Mouse (Mus musculus): ENCODE results near the gene Gm42372.

Gene Gm42372

DNA sequence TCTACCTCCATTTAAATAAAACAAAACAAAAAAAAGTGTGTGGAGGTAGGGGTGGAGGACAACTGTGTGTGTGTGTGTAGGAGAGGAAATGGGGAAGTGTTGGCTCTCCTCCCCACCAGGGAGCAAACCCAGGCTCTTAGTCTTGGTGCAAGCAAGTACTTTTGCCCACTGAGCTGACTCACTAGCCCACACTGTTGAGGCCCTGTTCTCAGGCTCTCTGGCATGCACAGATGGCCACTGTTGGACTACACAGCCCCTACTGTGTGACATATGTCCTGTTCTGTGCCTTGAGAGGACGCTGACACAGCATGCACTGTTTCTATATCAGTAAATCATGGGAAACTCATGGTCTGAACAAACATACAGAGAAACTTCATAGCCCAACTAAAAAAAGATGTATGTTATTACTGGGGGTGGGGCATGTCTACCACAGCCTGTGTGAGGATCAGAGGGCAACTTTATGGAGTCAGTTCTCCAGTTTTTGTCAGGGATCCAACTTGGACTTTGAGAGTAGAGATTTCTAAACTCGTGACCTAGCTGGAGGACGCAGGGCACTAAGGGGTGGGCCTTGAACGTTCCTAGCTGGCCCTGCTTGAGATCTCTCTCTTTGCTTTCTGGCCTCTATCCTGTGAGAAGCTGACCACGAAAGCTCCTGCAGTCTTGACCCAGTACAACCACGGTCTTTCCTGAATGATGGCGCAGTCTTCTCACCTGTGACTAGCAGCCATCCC, 20.5 kb downstream of the Gm42372 start:
- no peak for DNase-seq (ENCODE audit: low spot score in 2 of 2)

DNA sequence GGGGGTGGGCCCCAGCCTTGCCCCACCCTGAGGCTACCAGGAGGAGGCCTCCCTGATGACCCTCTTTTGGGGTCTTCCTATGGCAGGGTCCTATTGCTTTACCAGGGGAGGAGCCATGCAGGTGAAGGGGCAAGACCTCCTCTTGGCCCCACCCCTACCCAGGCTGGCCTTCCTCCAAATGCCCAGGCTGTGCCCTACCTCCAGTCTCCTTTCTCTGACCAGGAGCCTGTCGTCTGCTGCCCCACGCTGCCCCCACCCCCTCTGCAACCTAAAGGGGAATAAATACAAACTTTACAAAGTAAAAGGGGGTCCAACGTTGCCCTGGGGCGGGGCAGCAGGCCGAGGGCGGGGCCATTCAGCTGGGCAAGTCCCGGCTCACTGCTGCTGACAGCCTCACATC, 21.8 kb downstream of the Gm42372 start:
- DNase-seq (ENCODE audit: low spot score in 2 of 2) = no peak

DNA sequence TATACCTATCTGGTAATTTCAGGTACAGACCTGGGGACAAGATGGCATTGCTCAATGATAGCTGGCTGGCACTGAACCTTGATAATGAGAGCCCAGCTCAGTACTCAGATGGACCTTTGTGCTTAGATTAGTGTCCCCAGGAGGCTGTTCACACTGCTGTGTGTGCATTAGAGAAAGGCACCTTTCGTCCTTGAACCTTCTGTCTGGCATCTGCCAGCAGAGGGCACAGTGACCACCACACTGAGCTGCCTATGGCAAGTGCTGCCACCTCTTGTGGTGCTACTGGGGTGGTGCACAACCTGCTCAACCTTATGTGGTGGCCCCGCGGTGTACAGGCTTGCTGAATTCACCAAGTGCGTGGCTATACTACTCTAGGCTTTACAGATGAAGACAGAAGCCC, 24.4 kb downstream of the Gm42372 start:
- DNase-seq (ENCODE audit: low spot score in 2 of 2) = peak; percentile 38 to 53

DNA sequence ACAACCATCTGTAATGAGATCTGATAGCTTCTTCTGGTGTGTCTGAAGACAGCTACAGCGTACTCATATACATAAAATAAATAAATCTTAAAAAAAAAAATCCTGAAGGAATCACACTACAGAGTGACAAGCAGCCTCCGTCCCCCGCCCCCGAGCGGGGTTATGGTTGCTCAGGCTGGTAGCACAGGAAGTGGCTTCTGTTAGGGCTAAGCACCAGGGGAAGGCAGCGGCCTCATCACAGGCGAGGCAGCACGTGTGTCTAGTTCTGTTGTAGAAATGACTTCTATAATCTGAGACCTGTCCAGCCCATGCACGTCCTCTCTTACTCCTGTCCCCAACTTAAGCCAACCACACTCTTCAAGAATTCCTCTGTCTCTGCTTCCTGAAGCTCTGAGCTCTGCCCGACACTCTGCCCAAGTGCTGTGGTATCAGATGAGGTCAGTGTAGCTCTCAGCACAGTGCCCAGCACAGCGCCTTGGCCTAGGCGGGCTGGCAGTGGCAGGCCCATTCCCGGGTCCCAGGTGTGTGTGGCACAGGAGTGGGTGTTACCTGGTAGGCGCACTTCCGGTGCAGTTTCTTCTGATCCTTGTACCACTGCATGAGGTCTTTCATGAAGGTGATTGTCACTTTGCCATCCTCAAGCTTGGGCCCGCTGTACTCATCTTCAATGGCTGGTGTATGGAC, 26.6 kb downstream of the Gm42372 start:
- DNase-seq (ENCODE audit: low spot score in 2 of 2) = peak; percentile 68 to 69

DNA sequence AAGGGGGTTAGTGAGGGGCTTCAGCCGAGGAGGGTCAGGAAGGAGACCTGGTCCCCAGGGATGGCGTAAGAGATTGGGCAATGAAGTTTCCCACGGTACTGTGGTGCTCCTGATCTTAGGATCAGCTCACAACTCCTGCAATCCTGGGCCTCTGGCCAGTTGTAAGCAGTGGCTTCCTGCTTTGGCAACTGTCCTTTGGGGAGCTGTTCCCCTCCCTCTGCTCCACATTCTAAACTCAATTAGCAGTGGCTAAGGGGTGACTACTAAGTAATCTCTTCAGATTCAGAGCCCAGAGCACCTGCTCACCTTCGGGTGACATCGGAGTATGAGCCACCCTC, 27.1 kb downstream of the Gm42372 start:
- DNase-seq (ENCODE audit: low spot score in 2 of 2) = no peak

DNA sequence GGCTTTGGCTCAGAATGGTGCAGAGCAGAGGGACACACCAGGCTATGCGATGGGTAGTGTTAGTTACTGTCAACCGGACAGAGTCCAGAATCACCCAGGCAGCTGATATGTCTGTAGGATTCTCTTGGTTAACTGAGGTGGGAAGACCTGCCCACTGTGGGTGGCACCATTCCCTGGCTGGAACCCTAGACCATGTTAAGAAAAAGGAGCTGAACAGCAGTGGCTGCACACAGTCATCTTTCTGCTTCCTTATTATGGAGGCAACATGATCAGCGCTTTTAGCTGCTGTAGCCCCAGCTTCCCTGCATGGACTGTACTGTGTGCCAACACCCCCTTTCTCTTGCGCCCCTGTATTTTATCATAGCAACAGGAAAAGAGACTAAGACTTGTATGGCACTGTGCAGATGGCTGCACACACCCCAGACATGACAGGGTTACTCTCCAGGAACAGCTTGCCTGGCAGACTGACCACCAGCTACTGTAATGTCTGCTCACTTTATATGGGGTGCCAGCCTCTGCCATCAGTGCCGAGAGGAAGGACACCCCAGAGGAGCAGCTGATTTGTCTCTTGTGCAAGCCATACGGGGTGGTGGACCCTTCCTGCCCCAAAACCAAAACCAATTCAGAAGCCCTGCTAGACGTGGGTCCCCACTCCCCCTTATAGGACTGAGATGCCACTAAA, 29.2 kb downstream of the Gm42372 start:
- no peak for DNase-seq (ENCODE audit: low spot score in 2 of 2)

DNA sequence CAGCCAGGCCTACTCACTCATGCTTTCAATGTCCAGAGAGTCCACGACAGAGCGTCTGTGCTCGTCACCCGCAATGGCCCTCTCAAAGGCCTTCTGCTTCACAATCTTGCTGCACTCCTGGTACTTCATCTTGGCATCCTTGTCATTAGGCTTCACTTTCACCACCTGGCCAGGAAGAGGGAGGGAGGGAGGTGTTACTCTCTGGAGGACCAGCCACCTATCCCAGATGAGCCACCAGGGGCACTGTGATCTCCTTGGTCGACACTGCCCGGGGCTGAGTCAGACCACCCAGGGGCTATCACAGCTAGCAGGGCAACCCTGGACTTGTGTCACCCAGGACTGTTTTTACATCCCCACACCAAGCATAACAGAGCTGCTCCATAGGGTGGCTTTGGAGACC, 32.5 kb downstream of the Gm42372 start:
- DNase-seq (ENCODE audit: low spot score in 2 of 2) = no peak

DNA sequence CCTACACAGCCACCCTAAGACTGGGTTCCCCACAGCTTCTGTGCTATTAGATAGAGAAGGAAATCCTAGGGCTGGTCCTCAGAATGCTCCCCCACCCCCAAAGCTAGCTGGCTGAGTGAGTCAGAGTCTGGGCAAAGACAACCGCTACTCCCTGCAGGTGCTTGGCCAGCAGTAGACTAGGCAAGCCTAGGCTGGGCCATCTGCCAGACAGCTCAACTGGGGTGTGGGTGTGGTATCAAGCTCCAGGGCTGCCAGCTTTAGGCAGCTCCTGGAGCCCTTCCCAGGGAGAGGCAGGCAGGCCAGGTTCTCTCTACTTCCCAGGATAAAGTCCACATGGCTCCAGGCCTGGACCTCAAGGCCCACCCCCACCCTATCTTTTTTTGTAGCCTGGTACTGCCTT, 34.1 kb downstream of the Gm42372 start:
- no peak for DNase-seq (ENCODE audit: low spot score in 2 of 2)

DNA sequence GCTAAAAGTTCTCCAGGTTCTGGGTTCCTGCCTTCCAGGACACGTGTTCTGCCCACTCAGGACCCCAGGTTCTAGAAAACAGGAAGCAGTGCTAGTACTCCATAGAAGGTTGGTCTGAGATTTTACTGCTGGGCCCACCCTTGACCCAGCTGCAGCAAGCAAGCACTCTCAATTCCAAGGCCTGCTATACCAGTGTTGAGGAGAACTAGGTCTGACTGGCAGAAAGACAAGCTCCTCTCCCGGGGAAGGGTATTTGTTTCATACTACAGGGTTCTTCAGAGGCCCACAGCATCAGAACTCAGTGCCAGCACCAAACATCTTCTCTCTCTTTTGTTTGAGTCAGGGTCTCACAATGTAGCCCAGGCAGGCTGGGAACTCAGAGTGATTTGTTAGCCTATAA, 35.0 kb downstream of the Gm42372 start:
- DNase-seq (ENCODE audit: low spot score in 2 of 2) = no peak

DNA sequence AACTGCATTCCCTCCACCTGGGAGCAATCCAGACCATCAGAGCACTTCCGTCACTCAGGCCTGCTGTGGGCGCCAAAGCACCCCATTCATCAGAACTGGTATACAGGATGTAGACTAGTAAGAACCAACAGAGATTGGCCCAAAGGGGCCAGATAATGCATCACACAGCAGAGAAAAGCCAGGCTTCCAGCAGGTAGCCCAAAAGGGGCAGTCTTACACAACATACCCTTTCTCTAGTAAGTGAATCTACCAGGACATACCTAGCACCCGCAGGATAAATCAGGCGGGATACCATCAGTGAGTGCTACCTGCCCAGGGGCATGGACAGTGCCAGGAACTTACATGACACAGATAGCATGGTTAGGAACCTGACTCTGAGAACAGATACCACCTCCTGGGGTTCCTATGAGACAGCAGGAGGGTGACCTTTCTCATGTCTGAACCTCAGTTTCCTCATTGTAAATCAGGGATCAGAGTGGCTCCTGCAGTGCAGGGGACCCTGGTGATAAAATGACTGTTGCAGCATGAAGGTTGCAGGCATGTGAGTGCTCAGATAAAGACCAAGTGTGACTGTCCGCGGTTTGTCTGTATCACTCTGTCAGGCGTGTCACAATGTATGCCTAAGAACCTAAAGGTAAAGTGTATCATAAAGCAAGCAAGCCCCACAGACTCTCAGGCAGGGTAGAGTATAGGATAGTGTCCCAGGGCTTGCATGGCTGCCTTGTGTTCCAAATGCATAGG, 36.7 kb downstream of the Gm42372 start:
- DNase-seq (ENCODE audit: low spot score in 2 of 2) = no peak

DNA sequence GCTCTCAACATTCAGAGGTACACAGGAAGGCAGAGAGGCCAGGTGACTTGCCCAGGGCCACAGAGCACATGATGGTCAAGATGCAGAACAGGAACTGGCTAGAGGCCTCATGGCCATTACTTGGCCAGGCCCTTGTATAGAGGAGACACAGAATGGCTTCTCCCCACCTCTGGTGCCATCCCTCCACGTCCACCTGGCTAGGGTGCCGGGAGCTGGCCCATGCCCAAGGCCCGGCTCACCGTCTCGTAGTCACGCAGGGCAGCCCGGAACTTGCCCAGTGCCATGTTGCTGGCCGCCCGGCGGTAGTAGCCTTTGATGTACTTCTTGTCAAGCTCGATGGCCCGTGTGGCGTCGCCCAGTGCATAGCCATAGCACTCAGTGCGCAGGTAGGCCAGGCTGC, 39.3 kb downstream of the Gm42372 start:
- DNase-seq (ENCODE audit: low spot score in 2 of 2) = no peak

DNA sequence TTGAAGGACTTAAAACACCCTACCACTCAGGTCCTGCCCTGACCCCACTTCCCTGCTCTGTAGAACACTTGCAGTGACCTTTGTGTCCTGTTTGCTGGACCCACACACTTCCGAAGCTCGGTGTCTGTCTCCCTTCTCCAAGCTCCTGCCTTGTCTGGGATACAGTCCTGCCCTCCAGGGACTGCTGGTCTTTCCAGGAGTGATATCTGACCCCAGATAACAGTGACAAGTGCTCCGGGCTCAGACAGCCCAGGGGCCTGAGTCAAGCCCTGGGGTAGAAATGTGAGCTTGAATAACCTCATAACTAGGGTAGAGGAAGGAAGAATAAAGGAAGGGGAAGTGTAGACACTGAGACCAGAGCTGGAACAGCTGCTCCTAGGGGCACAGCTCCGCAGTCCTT, 40.8 kb downstream of the Gm42372 start:
- no peak for DNase-seq (ENCODE audit: low spot score in 2 of 2)

DNA sequence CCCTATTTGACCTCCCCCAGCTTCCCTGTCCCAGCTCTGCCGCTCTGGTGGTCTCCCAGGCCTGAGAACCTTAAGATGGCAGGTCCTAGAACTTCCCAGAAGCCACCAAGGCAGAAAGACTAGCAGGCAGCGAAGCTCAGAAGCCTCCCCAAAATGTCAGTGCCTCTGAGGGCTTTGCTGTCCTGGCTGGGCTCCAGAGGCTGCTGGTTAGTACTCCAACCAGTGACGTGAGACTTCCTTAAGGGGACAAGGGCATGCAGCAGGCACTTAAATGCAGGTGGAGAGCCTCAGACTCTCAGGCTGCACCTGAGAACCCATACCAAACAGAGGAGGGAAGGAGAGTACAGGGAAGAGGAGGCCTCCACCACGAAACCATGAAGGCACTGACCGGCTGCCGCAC, 41.3 kb downstream of the Gm42372 start:
- no peak for DNase-seq (ENCODE audit: low spot score in 2 of 2)

DNA sequence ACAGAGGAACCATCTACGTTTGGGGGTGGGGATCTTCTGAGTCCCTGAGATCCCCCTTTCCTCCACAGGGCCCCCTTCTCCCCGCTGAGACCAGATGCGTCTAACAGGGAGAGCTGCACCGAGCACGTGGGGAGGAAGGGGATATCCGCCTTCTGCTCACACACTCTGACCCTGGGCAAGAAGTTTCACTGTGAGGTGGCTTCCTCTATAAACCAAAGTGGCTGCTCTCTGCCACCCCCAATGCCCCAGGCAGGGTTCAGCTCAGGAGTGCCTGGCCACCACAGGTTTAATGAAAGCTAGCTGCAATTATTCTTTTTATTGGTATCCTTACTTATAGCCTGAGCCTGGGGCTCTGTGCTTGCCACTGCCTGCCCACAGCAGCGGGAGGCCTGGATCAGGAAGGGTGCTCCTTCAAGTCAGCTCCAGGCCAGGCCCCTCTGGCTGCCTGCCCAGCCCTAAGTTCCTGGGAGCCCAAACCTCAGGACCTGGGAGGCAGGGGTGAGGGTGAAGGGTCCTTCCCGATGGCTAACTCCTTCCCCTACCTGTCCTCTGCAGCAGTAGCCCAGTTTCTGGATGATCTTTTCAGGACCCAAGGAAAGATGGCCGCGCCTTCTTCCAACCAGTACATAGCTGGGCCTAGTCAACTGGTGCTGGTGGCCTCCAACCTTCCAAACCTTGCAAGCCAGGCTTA, 42.1 kb downstream of the Gm42372 start:
- peak; percentile 46 to 52 for DNase-seq (ENCODE audit: low spot score in 2 of 2)

DNA sequence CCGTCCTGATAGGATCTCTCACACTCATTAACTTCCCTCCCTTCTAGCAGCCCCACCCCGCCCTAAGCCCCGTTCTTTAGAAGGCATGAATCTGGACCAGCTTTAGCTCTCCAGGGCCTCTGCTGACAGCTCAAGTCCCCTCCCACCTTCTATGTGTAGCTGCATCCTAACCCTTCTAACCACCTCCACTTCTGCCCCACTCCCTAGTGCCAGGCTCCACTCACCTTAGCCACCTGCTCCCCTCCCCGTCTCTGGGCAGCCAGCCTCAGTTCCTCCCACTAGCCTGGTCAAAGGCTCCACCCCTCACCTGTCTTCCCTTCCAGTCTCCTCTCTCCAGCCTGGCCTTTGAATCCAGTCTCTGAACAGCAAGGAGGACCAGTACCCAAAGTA, 42.6 kb downstream of the Gm42372 start:
- DNase-seq (ENCODE audit: low spot score in 2 of 2) = no peak

DNA sequence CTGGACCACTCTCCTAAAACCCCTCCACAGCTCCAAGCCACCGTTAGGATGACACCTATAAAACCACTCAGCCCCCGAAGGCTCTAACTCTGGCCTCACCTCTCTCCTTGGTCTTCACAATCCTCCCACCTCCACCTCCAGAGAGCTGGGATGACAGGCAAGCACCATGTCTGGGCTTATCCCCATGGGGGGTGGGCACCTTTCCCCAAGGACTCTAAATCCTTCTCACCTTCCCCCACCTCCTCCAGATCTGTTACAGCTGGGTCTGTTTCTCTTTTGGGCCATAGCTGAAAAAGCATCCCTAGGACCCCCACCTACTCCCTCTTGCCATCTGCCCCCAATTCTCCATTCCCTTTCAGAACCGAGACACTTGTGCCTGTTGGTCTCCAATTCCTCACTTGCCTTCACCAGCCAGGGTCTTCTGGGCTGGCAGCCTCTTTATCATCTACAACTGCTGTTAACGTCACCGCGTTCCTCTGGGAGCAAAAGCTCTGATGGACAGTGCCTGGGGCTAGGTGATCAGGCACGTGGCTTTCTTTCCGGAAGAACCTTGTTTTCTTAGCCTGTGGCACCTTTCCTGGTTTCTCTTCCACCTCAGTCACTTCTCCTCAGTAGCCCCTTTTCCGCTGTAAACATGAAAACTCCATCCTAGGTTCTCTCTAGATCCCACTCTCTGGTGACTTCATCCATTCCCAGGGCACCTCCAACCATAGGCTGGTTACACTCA, 43.2 kb downstream of the Gm42372 start:
- DNase-seq (ENCODE audit: low spot score in 2 of 2) = no peak

DNA sequence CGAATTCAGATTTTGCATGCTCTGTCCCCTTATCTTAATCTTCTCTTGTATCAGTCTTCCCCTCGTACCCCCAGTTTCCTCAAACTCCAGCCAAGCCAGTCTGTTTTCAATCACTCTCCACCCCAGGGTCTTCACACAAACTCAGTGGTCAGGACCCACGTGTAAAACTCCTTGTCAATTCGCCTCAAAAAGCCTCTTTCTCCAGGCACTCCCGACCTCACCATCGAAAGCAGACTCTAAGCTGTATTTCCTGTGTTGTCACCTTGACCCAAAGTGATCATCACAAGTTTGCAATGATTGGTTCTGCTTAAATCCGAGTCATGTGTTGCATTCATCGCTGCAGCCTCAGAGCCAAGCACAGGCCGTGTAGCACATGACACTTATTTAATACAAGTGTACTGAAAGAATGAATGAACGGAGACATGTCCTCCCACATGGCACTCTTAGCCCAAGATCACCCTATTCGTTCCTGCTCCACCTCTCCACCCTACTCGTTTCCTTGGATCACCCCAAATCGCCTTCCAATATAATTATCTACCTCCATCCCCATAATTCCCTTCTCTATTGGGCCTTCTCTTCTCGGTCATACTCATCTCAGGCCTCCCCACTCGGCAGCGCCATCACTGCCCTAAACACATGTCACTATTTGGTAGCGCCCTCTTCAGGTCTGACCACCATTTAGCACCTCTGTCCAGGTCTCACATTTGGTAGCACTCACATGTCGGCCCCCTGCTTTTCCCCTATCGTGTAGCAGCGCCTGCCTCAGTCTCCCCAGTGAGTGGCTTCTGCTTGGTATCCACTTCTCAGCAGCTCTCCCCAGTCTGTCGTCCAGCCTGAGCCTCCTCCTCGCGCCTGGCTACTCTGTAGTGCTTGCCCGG, 44.1 kb downstream of the Gm42372 start:
- peak; percentile 32 to 47 for DNase-seq (ENCODE audit: low spot score in 2 of 2)

DNA sequence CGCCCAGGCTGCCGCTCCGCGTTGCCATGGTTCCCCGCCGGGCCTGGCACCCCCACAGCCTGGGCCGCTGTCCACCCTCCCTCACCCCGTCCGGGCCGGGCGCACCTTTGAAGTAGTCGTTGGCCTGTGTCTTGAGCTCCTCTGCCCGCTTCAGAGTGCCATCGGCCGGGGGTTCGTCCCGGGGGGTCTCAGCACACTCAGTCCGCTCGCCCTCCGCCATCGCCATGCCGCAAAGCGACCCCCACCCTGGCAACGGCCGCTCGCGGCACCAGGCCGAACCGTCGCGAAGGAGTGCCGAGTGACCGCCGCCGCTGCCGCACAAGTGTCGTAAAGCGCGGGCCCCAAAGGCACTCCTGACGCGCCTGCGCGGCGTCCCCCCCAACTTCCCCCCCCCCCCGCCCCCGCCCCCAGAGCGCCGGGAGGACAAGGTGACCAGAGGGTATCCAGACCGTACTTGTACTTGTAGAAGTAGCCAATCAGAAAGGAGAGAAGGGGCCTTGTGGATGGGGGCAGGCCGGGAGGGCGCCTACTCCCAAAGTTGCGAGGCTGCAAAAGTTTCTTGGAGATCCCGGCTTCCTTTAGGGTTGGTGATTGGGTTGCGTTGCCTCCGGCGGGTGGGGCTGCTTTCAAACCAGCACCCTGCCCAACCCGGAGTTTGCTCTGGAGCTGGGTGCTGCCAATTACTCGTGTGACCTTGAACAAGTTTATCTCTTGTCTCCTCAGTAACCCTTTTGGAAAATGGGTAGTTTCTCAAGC, 44.9 kb downstream of the Gm42372 start, which contains the start of gene Ppp5c:
Gene Ppp5c, minus strand, starts transcription at position 337 of the 756 bp plus-strand sequence.
- DNase-seq (ENCODE audit: low spot score in 2 of 2) = peak; percentile 76 to 77

DNA sequence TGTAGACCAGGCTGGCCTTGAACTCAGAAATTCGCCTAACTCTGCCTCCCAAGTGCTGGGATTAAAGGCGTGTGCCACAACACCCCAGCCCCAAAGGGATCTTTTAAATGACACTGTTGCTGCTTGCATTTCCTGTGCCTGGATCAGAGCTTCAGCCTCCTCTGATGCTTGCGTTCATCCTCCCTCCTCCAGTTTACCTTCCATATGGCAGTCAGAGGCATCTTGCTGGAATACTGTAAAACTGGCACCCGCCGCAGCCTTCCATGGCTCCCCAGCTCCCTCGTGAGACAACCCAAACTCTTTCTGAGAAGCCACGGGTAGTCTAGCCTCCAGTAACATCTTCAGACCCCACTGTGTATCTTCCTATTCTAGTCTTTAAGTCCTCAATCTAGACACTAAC, 46.0 kb downstream of the Gm42372 start:
- DNase-seq (ENCODE audit: low spot score in 2 of 2) = no peak

All from thymus, postnatal 10 days (tissue).